14 mouse cellular contexts compared by ENCODE assay signal in the genomic region with DNA sequence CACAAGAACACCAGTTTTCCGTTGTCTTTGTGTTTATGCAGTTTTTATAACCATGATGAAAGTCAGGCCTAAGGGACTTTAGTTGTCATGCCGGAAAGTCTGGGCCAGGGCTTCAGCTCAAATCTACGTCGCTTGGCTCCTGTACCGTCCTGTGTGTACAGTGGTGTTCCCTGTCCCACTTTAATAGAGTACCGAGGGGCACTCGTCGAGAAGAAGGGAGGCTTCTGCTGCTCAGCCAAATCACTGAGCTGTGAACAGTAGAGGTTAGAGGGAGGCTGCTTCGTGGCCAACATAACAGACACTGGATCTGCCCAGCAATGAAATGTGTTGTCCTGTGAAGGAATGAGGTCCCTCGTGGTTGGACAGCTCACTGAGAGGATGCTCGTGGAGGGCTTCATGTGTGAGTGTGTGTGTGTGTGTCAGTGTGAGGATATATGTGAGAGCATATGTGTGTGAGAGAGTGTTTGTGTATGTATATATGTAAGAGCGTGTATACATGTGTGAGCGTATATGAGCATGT.
DNase-seq lines count a peak whose midpoint lies in the region; ATAC-seq lines count a peak whose summit lies in the region.
"Had no signal": no experiment of that assay in that cellular context is flagged by ENCODE, and none has a peak within 500 bp of the region (broad histone marks: within the 10 kb centered on the region; RNA-seq: fewer than 3 reads in every experiment).

No protein-coding gene starts in this region.

- peak; percentile 71; the same call in 1 of the 2 replicates for ATAC-seq in kidney, embryonic 15.5 days (replicated peaks; ENCODE audit: low FRiP score)
- peak; percentile 45 for ATAC-seq in lung, embryonic 16.5 days (ENCODE audit: low read depth)
- 0 out of 2 replicates have a peak, but pooled peaks have one; percentile 17 for ATAC-seq in erythroblast, adult 5-6 weeks (replicated peaks; ENCODE audit: low FRiP score, poor library complexity, severe bottlenecking)
- ATAC-seq: CD4-positive, CD25-positive, alpha-beta regulatory T cell, adult 4 months had no signal

- no peak for DNase-seq in kidney, adult 8-10 months
- no peak for DNase-seq in lung, postnatal 10 days
- DNase-seq in gastrocnemius, adult 18-20 months (ENCODE audit: low spot score): no peak

- H3K4me2 ChIP-seq in kidney, embryonic 15.5 days: no peak overlapping the region
- H3K4me2 ChIP-seq in lung, embryonic 16.5 days (ENCODE audit: low read depth, low read length): no peak overlapping the region
- H3K4me2 ChIP-seq: embryonic facial prominence, embryonic 13.5 days; forebrain, embryonic 13.5 days; heart, embryonic 11.5 days; hindbrain, embryonic 12.5 days; hindbrain, embryonic 15.5 days had no signal

- 60% methylated on average over 13 of the region's 13 CpGs for WGBS in kidney, embryonic 15.5 days
- WGBS in lung, embryonic 16.5 days: 66% methylated on average over 13 of the region's 13 CpGs

- no peaks in the 10 kb centered on the region for H3K36me3 ChIP-seq in kidney, embryonic 15.5 days
- H3K36me3 ChIP-seq in lung, embryonic 16.5 days (ENCODE audit: control insufficient read depth, insufficient read depth, low read length): no peaks in the 10 kb centered on the region
- H3K36me3 ChIP-seq: embryonic facial prominence, embryonic 10.5 days; embryonic facial prominence, embryonic 13.5 days; forebrain, embryonic 10.5 days; hindbrain, embryonic 12.5 days; hindbrain, embryonic 15.5 days had no signal

- H3K9me3 ChIP-seq in kidney, embryonic 15.5 days (replicated peaks): no peaks in the 10 kb centered on the region
- H3K9me3 ChIP-seq in lung, embryonic 16.5 days (ENCODE audit: control insufficient read depth, low read length): no peaks in the 10 kb centered on the region
- H3K9me3 ChIP-seq: embryonic facial prominence, embryonic 10.5 days; embryonic facial prominence, embryonic 13.5 days; forebrain, embryonic 10.5 days; forebrain, embryonic 13.5 days; hindbrain, embryonic 12.5 days; hindbrain, embryonic 15.5 days had no signal

- H3K9ac ChIP-seq in kidney, embryonic 15.5 days: no peak overlapping the region
- H3K9ac ChIP-seq in lung, embryonic 16.5 days (ENCODE audit: low read length): no peak overlapping the region
- H3K9ac ChIP-seq: embryonic facial prominence, embryonic 13.5 days; forebrain, embryonic 13.5 days; hindbrain, embryonic 12.5 days; hindbrain, embryonic 15.5 days had no signal

- no peaks in the 10 kb centered on the region for H3K27me3 ChIP-seq in kidney, embryonic 15.5 days
- peaks cover 19% of the 10 kb centered on the region for H3K27me3 ChIP-seq in lung, embryonic 16.5 days (ENCODE audit: control insufficient read depth, insufficient read depth, low read depth, low read length)
- H3K27me3 ChIP-seq: embryonic facial prominence, embryonic 13.5 days had no signal

- peaks cover 12% of the 10 kb centered on the region for H3K4me1 ChIP-seq in kidney, embryonic 15.5 days
- no peaks in the 10 kb centered on the region; the same call in 1 of the 2 replicates for H3K4me1 ChIP-seq in lung, embryonic 16.5 days (replicated peaks; ENCODE audit: control insufficient read depth, insufficient read depth, low read length)

- no peak overlapping the region for H3K27ac ChIP-seq in kidney, embryonic 15.5 days
- H3K27ac ChIP-seq in lung, embryonic 16.5 days (ENCODE audit: low read length): no peak overlapping the region
- H3K27ac ChIP-seq: embryonic facial prominence, embryonic 10.5 days; embryonic facial prominence, embryonic 13.5 days; forebrain, embryonic 10.5 days; forebrain, embryonic 13.5 days; hindbrain, embryonic 12.5 days; hindbrain, embryonic 15.5 days had no signal

- no peak overlapping the region for H3K4me3 ChIP-seq in kidney, embryonic 15.5 days (replicated peaks)
- no peak overlapping the region for H3K4me3 ChIP-seq in lung, embryonic 16.5 days (ENCODE audit: low read length)
- H3K4me3 ChIP-seq: embryonic facial prominence, embryonic 10.5 days; embryonic facial prominence, embryonic 13.5 days; forebrain, embryonic 10.5 days; forebrain, embryonic 13.5 days; hindbrain, embryonic 12.5 days; hindbrain, embryonic 15.5 days had no signal

Comparison
In these comparisons a context has a peak if more than half of its experiments do, and no peak if none do; other contexts are left out.
1. ATAC-seq: peak in every context shown above with its lines; median percentile 71 in kidney, embryonic 15.5 days; 45 in lung, embryonic 16.5 days; 17 in erythroblast, adult 5-6 weeks.